Mouse (Mus musculus) heart, postnatal 0 days (tissue): ENCODE measurements at regions not wholly inside any gene's neighbourhood (a gene's known extent, or its start where the extent isn't known, plus 50 kb on each side); places are given as distances from the start of the nearest gene placed in this dataset.
"Not testable (repeated sequence)": the region's sequence is repeated elsewhere in the genome, so short reads cannot be mapped to it uniquely, and the experiment has no call there.

Experiments used
- ATAC-seq: fragments of 200-750 bp; cut with Nextera tagmentation; 2 replicates; pipeline ENCODE4 v1.8.0; 2017; ENCODE audit warnings: low read depth, moderate number of reproducible peaks, moderate library complexity; ENCODE audit not compliant: insufficient read depth
- DNase-seq: peaks from one replicate; pipeline ENCODE4 v3.0.0-alpha.2; 2016; ENCODE audit warnings: low spot score
- H3K27ac ChIP-seq: fragments of 300-500 bp; sonication (generic); 2 replicates; pipeline ENCODE4 v1.5.1; 2014; ENCODE audit warnings: low read depth, mild to moderate bottlenecking
- H3K27me3 ChIP-seq: fragments of 300-500 bp; sonication (generic); 2 replicates; pipeline ENCODE4 v1.6.1; 2014; ENCODE audit warnings: low read length, mixed read lengths; ENCODE audit not compliant: control insufficient read depth, insufficient read depth
- H3K36me3 ChIP-seq: fragments of 300-500 bp; sonication (generic); replicated peaks from 2 replicates; pipeline ENCODE4 v1.6.1; 2014; ENCODE audit warnings: low read length, mixed read lengths; ENCODE audit not compliant: control insufficient read depth, insufficient read depth
- H3K4me1 ChIP-seq: fragments of 300-500 bp; sonication (generic); 2 replicates; pipeline ENCODE4 v1.6.1; 2014; ENCODE audit warnings: antibody characterized with exemption; ENCODE audit not compliant: control insufficient read depth, insufficient read depth
- H3K4me2 ChIP-seq: fragments of 300-500 bp; sonication (generic); 2 replicates; pipeline ENCODE4 v1.6.1; 2014; ENCODE audit warnings: low read depth, mild to moderate bottlenecking, low read length, moderate library complexity
- H3K4me3 ChIP-seq: fragments of 300-500 bp; sonication (generic); 2 replicates; pipeline ENCODE4 v1.5.1; 2014; ENCODE audit warnings: low read depth, low read length
- H3K9ac ChIP-seq: fragments of 300-500 bp; sonication (generic); replicated peaks from 2 replicates; pipeline ENCODE4 v1.6.1; 2014; ENCODE audit warnings: low read depth, low read length, mixed read lengths
- H3K9me3 ChIP-seq: fragments of 300-500 bp; sonication (generic); replicated peaks from 2 replicates; pipeline ENCODE4 v1.6.1; 2016; ENCODE audit warnings: low read length; ENCODE audit not compliant: control insufficient read depth
- CTCF ChIP-seq: IDR thresholded peaks from 2 replicates; pipeline ENCODE4 v1.5.1; 2016; ENCODE audit warnings: antibody characterized with exemption, control low read depth, low read depth
- EP300 ChIP-seq: IDR thresholded peaks from 2 replicates; pipeline ENCODE4 v1.6.1; 2016; ENCODE audit warnings: antibody characterized with exemption, low read depth
- WGBS: fragments of 180-500 bp; shearing (Covaris S2); extraction: QIAGEN DNeasy Blood & Tissue Kit; methylation state at CpG from one replicate; pipeline ENCODE4 v1.1.7; 2014; 5-methylcytosine and 5-hydroxymethylcytosine counted together

- Histone ChIP-seq H3K36me3 (no peaks in the 10 kb centered on the region), H3K4me3 (no peak overlapping the region), H3K9ac (no peak overlapping the region), H3K27me3 (no peaks in the 10 kb centered on the region), H3K4me1 (no peaks in the 10 kb centered on the region), H3K4me2 (no peak overlapping the region), H3K27ac (no peak overlapping the region), H3K9me3 (no peaks in the 10 kb centered on the region)
- TF ChIP-seq EP300 (no peak), CTCF (no peak)
- DNase-seq (no peak), ATAC-seq (no peak)
These were observed 102.4 kb upstream of the Egfr start for GRCm38 (mm10) chr11:16649599-16649998.

GRCm38 (mm10) chr11:16663806-16664205 is 88.2 kb upstream of the Egfr start:
- DNase-seq (no peak), ATAC-seq (no peak)
- Histone ChIP-seq H3K4me1 (no peaks in the 10 kb centered on the region), H3K4me3 (no peak overlapping the region), H3K9me3 (no peaks in the 10 kb centered on the region), H3K9ac (no peak overlapping the region), H3K27ac (no peak overlapping the region), H3K27me3 (no peaks in the 10 kb centered on the region), H3K4me2 (no peak overlapping the region), H3K36me3 (no peaks in the 10 kb centered on the region)
- no peak for TF ChIP-seq CTCF
- TF ChIP-seq EP300 = no peak
- WGBS = 83% methylated on average over 3 of the region's 3 CpGs

GRCm38 (mm10) chr11:16669453-16670251 is 82.4 kb upstream of the Egfr start:
- WGBS = 76% methylated on average over 4 of the region's 4 CpGs
- no peaks in the 10 kb centered on the region for H3K9me3 ChIP-seq
- no peak overlapping the region for H3K27ac ChIP-seq
- ATAC-seq = no peak
- DNase-seq = no peak
- H3K4me1 ChIP-seq = no peaks in the 10 kb centered on the region
- no peaks in the 10 kb centered on the region for H3K36me3 ChIP-seq
- H3K9ac ChIP-seq = no peak overlapping the region
- no peak for TF ChIP-seq CTCF
- no peak for TF ChIP-seq EP300
- H3K4me3 ChIP-seq = no peak overlapping the region
- no peak overlapping the region for H3K4me2 ChIP-seq
- H3K27me3 ChIP-seq = no peaks in the 10 kb centered on the region

- H3K9ac ChIP-seq = no peak overlapping the region
- WGBS = 44% methylated on average over 1 of the region's 1 CpGs
- TF ChIP-seq EP300 (no peak), CTCF (no peak)
- no peak overlapping the region for H3K27ac ChIP-seq
- no peak overlapping the region for H3K4me3 ChIP-seq
- H3K36me3 ChIP-seq = no peaks in the 10 kb centered on the region
- H3K9me3 ChIP-seq = no peaks in the 10 kb centered on the region
- DNase-seq (no peak), ATAC-seq (no peak)
- no peaks in the 10 kb centered on the region for H3K4me1 ChIP-seq
- no peaks in the 10 kb centered on the region for H3K27me3 ChIP-seq
- H3K4me2 ChIP-seq = no peak overlapping the region
These were observed 81.7 kb upstream of the Egfr start for GRCm38 (mm10) chr11:16670282-16670681.

GRCm38 (mm10) chr11:16675951-16676350 is 76.1 kb upstream of the Egfr start:
- not testable (repeated sequence) for DNase-seq, H3K4me2 ChIP-seq, H3K27ac ChIP-seq, H3K9ac ChIP-seq, ATAC-seq, H3K36me3 ChIP-seq, H3K9me3 ChIP-seq, H3K4me3 ChIP-seq, H3K4me1 ChIP-seq, H3K27me3 ChIP-seq
- WGBS = 40% methylated on average over 1 of the region's 1 CpGs

- no peak overlapping the region for H3K27ac ChIP-seq
- no peak overlapping the region for H3K4me3 ChIP-seq
- DNase-seq = no peak
- TF ChIP-seq EP300 = no peak
- no peak for TF ChIP-seq CTCF
- H3K9ac ChIP-seq = no peak overlapping the region
- H3K4me2 ChIP-seq = no peak overlapping the region
- no peak for ATAC-seq
- H3K27me3 ChIP-seq = no peaks in the 10 kb centered on the region
- H3K36me3 ChIP-seq = no peaks in the 10 kb centered on the region
- H3K4me1 ChIP-seq = no peaks in the 10 kb centered on the region
- 84% methylated on average over 1 of the region's 1 CpGs for WGBS
- H3K9me3 ChIP-seq = no peaks in the 10 kb centered on the region
These were observed 68.5 kb upstream of the Egfr start for GRCm38 (mm10) chr11:16683538-16683937.
